ENCODE assay signal across 15 mouse cellular contexts in genomic region chr8:92080852-92081251, GRCm38 (mm10).
DNase-seq lines count a peak whose midpoint lies in the region; ATAC-seq and TF ChIP-seq lines count a peak whose summit lies in the region.
"Had no signal": no experiment of that assay in that cellular context is flagged by ENCODE, and none has a peak within 500 bp of the region (broad histone marks: within the 10 kb centered on the region; RNA-seq: fewer than 3 reads in every experiment).

No protein-coding gene starts in this region.

- no peak overlapping the region for H3K9ac ChIP-seq in forebrain, embryonic 14.5 days (ENCODE audit: low read length)
- H3K9ac ChIP-seq: limb, embryonic 12.5 days; midbrain, embryonic 13.5 days had no signal

- DNase-seq in cerebellum, postnatal 10 days, result peak; percentile 66 to 76
- DNase-seq in cerebellum, adult 18-20 months, result no peak
- peak; percentile 26 for DNase-seq in layer of hippocampus, adult 11-12 months (ENCODE audit: low spot score)
- DNase-seq in layer of hippocampus, adult 9-10 months (ENCODE audit: low spot score), result no peak
- DNase-seq in forebrain, embryonic 14.5 days (ENCODE audit: low spot score), result peak; percentile 93
- peak; percentile 54 for DNase-seq in retina, embryonic 14.5 days (ENCODE audit: low spot score)
- DNase-seq in urinary bladder, postnatal 10 days (ENCODE audit: low spot score), result no peak
- no peak for DNase-seq in kidney, adult 2 months
- DNase-seq: cerebellum, adult 9-11 months; gastrocnemius, postnatal 25 days; kidney, adult 9 months; lung, postnatal 4 days had no signal

- WGBS in forebrain, embryonic 14.5 days, result 19% methylated on average over 8 of the region's 8 CpGs
- 77% methylated on average over 8 of the region's 8 CpGs for WGBS in kidney, adult 2 months

- no peak for TF ChIP-seq POLR2A in kidney, adult 2 months (IDR thresholded peaks at IDR 0.05; ENCODE audit: low read depth, low read length)

- peak; percentile 84 for ATAC-seq in forebrain, embryonic 14.5 days
- ATAC-seq: midbrain, embryonic 13.5 days had no signal

- no peak for TF ChIP-seq CTCF in kidney, adult 2 months (conservative IDR thresholded peaks at IDR 0.05; ENCODE audit: insufficient read depth, insufficient read length, low read depth, low read length)

- no peak overlapping the region for H3K4me3 ChIP-seq in forebrain, embryonic 14.5 days (ENCODE audit: low read depth, low read length)
- H3K4me3 ChIP-seq in kidney, adult 2 months (ENCODE audit: insufficient read depth, low read depth, low read length), result no peak overlapping the region
- H3K4me3 ChIP-seq: limb, embryonic 12.5 days; midbrain, embryonic 13.5 days had no signal

- no peaks in the 10 kb centered on the region for H3K9me3 ChIP-seq in forebrain, embryonic 14.5 days (replicated peaks; ENCODE audit: control insufficient read depth, low read length)
- H3K9me3 ChIP-seq: limb, embryonic 12.5 days; midbrain, embryonic 13.5 days had no signal

- H3K27ac ChIP-seq in forebrain, embryonic 14.5 days (ENCODE audit: low read depth, low read length), result no peak overlapping the region
- H3K27ac ChIP-seq in kidney, adult 2 months (ENCODE audit: insufficient read depth, low read depth, low read length), result no peak overlapping the region
- H3K27ac ChIP-seq: limb, embryonic 12.5 days; midbrain, embryonic 13.5 days had no signal

- no peak overlapping the region for H3K4me2 ChIP-seq in forebrain, embryonic 14.5 days (ENCODE audit: low read length)
- H3K4me2 ChIP-seq: limb, embryonic 12.5 days; midbrain, embryonic 13.5 days had no signal

- H3K4me1 ChIP-seq in forebrain, embryonic 14.5 days (ENCODE audit: control insufficient read depth, insufficient read depth, low read length), result peaks cover 8% of the 10 kb centered on the region; the same call in 1 of the 2 replicates
- H3K4me1 ChIP-seq in kidney, adult 2 months (ENCODE audit: control insufficient read depth, insufficient read depth, low read length), result no peaks in the 10 kb centered on the region
- H3K4me1 ChIP-seq: limb, embryonic 12.5 days had no signal

- H3K27me3 ChIP-seq in forebrain, embryonic 14.5 days (replicated peaks; ENCODE audit: control insufficient read depth, insufficient read depth, low read length), result peaks cover 35% of the 10 kb centered on the region
- no peaks in the 10 kb centered on the region for H3K27me3 ChIP-seq in kidney, adult 2 months (replicated peaks; ENCODE audit: control insufficient read depth, insufficient read depth, low read length)
- H3K27me3 ChIP-seq: CH12.LX had no signal

- H3K36me3 ChIP-seq in forebrain, embryonic 14.5 days (ENCODE audit: control insufficient read depth, insufficient read depth, low read length), result no peaks in the 10 kb centered on the region
- no peaks in the 10 kb centered on the region for H3K36me3 ChIP-seq in kidney, adult 2 months (ENCODE audit: control insufficient read depth, insufficient read depth, low read length)
- H3K36me3 ChIP-seq: limb, embryonic 12.5 days; midbrain, embryonic 13.5 days had no signal

Comparison
In these comparisons a context has a peak if more than half of its experiments do, and no peak if none do; other contexts are left out.
1. DNase-seq: peak in cerebellum, postnatal 10 days (2 of 2), layer of hippocampus, adult 11-12 months (single experiment), forebrain, embryonic 14.5 days (single experiment) and retina, embryonic 14.5 days (single experiment); none in cerebellum, adult 18-20 months (0 of 2), layer of hippocampus, adult 9-10 months (single experiment), urinary bladder, postnatal 10 days (single experiment) and kidney, adult 2 months (single experiment).